Mouse (Mus musculus): ENCODE results near the gene Rhbg.
"Not testable (repeated sequence)": the region's sequence is repeated elsewhere in the genome, so short reads cannot be mapped to it uniquely, and the experiment has no call there.

Gene Rhbg

GRCm38 (mm10) chr3:88254268-88254926 is at the start of gene Rhbg:
Gene Rhbg, minus strand, starts transcription at chr3:88254709.
- DNase-seq, result peak; percentile 67

GRCm38 (mm10) chr3:88299172-88299571 is 44.7 kb upstream of the Rhbg start:
- no peak for DNase-seq

- DNase-seq, result no peak
Observed at GRCm38 (mm10) chr3:88297321-88297851, 42.9 kb upstream of the Rhbg start.

GRCm38 (mm10) chr3:88296561-88297318 is 42.2 kb upstream of the Rhbg start, which contains the start of the genes Tsacc and Cct3:
Gene Tsacc, minus strand, starts transcription at chr3:88296999.
Gene Cct3, plus strand, starts transcription at chr3:88297116.
- peak; percentile 99 for DNase-seq

GRCm38 (mm10) chr3:88296110-88296560 is 41.6 kb upstream of the Rhbg start:
- DNase-seq, result no peak

GRCm38 (mm10) chr3:88295272-88295671 is 40.8 kb upstream of the Rhbg start:
- peak; percentile 9 for DNase-seq

- peak; percentile 8 for DNase-seq
Observed at GRCm38 (mm10) chr3:88291970-88292369, 37.5 kb upstream of the Rhbg start.

GRCm38 (mm10) chr3:88288133-88288713 is 33.7 kb upstream of the Rhbg start:
- DNase-seq, result not testable (repeated sequence)

GRCm38 (mm10) chr3:88287110-88287509 is 32.6 kb upstream of the Rhbg start, which contains the start of gene Gm38392:
Gene Gm38392, minus strand, starts transcription at chr3:88287210.
- DNase-seq, result no peak

- not testable (repeated sequence) for DNase-seq
Observed at GRCm38 (mm10) chr3:88285565-88285895, 31.0 kb upstream of the Rhbg start.

GRCm38 (mm10) chr3:88284815-88285564 is 30.5 kb upstream of the Rhbg start:
- not testable (repeated sequence) for DNase-seq

GRCm38 (mm10) chr3:88281141-88281916 is 26.8 kb upstream of the Rhbg start:
- DNase-seq, result not testable (repeated sequence)

- DNase-seq, result no peak
Observed at GRCm38 (mm10) chr3:88280035-88280434, 25.5 kb upstream of the Rhbg start.

- DNase-seq, result no peak
Observed at GRCm38 (mm10) chr3:88276529-88277143, 22.1 kb upstream of the Rhbg start.

GRCm38 (mm10) chr3:88276121-88276520 is 21.6 kb upstream of the Rhbg start:
- DNase-seq, result no peak

- DNase-seq, result no peak
Observed at GRCm38 (mm10) chr3:88274002-88274401, 19.5 kb upstream of the Rhbg start.

- DNase-seq, result no peak
Observed at GRCm38 (mm10) chr3:88271859-88272258, 17.4 kb upstream of the Rhbg start.

- DNase-seq, result not testable (repeated sequence)
Observed at GRCm38 (mm10) chr3:88271298-88271697, 16.8 kb upstream of the Rhbg start.

GRCm38 (mm10) chr3:88268991-88269390 is 14.5 kb upstream of the Rhbg start:
- DNase-seq, result no peak

GRCm38 (mm10) chr3:88268014-88268413 is 13.5 kb upstream of the Rhbg start:
- DNase-seq, result not testable (repeated sequence)

GRCm38 (mm10) chr3:88262346-88262745 is 7.8 kb upstream of the Rhbg start:
- no peak for DNase-seq

Measured in cerebellum, adult 9-11 months (tissue).